Mouse (Mus musculus) liver, embryonic 14.5 days (tissue): Measurements from ENCODE around the gene Dlec1. TPM values are rescaled to one million over a fixed set of nuclear protein-coding genes. Genes with fewer than 3 reads are reported as not detected.

ENCODE experiments used
- ATAC-seq: fragments of 200-750 bp; cut with Nextera tagmentation; 2 replicates; pipeline ENCODE4 v1.8.0; 2017; ENCODE audit warnings: moderate number of reproducible peaks, mild to moderate bottlenecking, moderate library complexity; ENCODE audit not compliant: insufficient read depth
- DNase-seq, 3 experiments: peaks; one replicate each; pipeline ENCODE4 v3.0.0-alpha.2; 2012 to 2013; ENCODE audit warnings: low read depth in 3 of 3, low spot score in 3 of 3
- H3K27ac ChIP-seq: fragments of 300-500 bp; sonication (generic); 2 replicates; pipeline ENCODE4 v1.5.1; 2014; ENCODE audit warnings: moderate library complexity, mild to moderate bottlenecking, control low read depth, inconsistent platforms
- H3K27me3 ChIP-seq: fragments of 300-500 bp; sonication (generic); 2 replicates; pipeline ENCODE4 v1.6.1; 2014; ENCODE audit warnings: mild to moderate bottlenecking, low read length, moderate library complexity; ENCODE audit not compliant: control insufficient read depth, insufficient read depth
- H3K36me3 ChIP-seq: fragments of 300-500 bp; sonication (generic); replicated peaks from 2 replicates; pipeline ENCODE4 v1.6.1; 2014; ENCODE audit warnings: low read depth; ENCODE audit not compliant: control insufficient read depth, insufficient read depth
- H3K4me1 ChIP-seq, 2 experiments: fragments of 200-500 bp in 1 of 2; fragments of 300-500 bp in 1 of 2; sonication (generic) in 1 of 2; replicated peaks; 2 replicates each; pipeline ENCODE4 v1.6.1; 2012 to 2014; ENCODE audit warnings: antibody characterized with exemption in 1 of 2, inconsistent platforms in 1 of 2, low read length in 1 of 2; ENCODE audit not compliant: control insufficient read depth in 2 of 2, insufficient read depth in 2 of 2
- H3K4me2 ChIP-seq: fragments of 300-500 bp; sonication (generic); 2 replicates; pipeline ENCODE4 v1.6.1; 2014; ENCODE audit warnings: low read depth, mild to moderate bottlenecking, control low read depth, moderate library complexity
- H3K4me3 ChIP-seq, 2 experiments: fragments of 200-500 bp in 1 of 2; fragments of 300-500 bp in 1 of 2; sonication (generic) in 1 of 2; 2 replicates each; pipeline ENCODE4 v1.5.1; 2012 to 2014; ENCODE audit warnings: low read depth in 2 of 2, low read length in 2 of 2, mild to moderate bottlenecking in 2 of 2, control low read depth in 1 of 2, inconsistent platforms in 1 of 2, moderate library complexity in 1 of 2; ENCODE audit not compliant: insufficient read depth in 1 of 2
- H3K9ac ChIP-seq: fragments of 300-500 bp; sonication (generic); replicated peaks from 2 replicates; pipeline ENCODE4 v1.6.1; 2014; ENCODE audit warnings: mild to moderate bottlenecking, control low read depth, moderate library complexity
- H3K9me3 ChIP-seq: fragments of 300-500 bp; sonication (generic); 2 replicates; pipeline ENCODE4 v1.6.1; 2016; ENCODE audit warnings: low read length, mixed read lengths; ENCODE audit not compliant: control insufficient read depth
- CTCF ChIP-seq: IDR thresholded peaks from 2 replicates; pipeline ENCODE4 v1.5.1; 2016; ENCODE audit warnings: antibody characterized with exemption, low read depth, control low read depth
- EP300 ChIP-seq: IDR thresholded peaks from 2 replicates; pipeline ENCODE4 v1.6.1; 2016; ENCODE audit warnings: antibody characterized with exemption, low read depth
- WGBS: fragments of 180-500 bp; shearing (Covaris S2); extraction: QIAGEN DNeasy Blood & Tissue Kit; methylation state at CpG from one replicate; pipeline ENCODE4 v1.1.7; 2014; ENCODE audit not compliant: insufficient replicate concordance; 5-methylcytosine and 5-hydroxymethylcytosine counted together
- polyA plus RNA-seq, 2 experiments: library from polyadenylated mRNA; depleted of rRNA in 1 of 2; stranded (reverse) in 1 of 2; unstranded in 1 of 2; fragments of >200 nt; fragmentation: Nextera tagmentation in 1 of 2; extraction: Ambion mirVana in 1 of 2; gene quantifications; 2 replicates each; pipeline versions ENCODE4 v1.2.1 to v1.2.3; 2012 to 2014

Dlec1 gene
- polyA plus RNA-seq, 2 experiments, result 0.04 to 0.06 TPM

DNA sequence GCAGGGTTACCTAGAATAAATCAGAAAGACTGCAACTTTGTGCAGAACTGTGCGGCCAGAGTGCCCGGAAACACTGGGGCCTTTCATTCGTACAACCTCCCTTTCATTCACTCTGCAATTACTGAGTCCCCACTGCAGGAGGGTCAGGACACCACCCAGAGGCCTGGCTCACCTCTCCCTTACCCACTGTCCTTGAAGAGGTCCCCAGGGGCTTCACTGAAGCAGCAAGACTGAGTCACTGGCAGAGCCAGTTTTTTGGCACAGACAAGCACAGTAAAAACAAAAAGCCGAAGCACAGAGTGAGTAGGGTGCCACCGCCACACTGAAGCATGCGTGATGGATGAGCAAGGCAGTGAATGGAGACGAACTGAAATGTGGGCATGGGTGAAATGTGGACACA, 12.8 kb upstream of the Dlec1 start:
- no peak for TF ChIP-seq CTCF
- no peak for TF ChIP-seq EP300

DNA sequence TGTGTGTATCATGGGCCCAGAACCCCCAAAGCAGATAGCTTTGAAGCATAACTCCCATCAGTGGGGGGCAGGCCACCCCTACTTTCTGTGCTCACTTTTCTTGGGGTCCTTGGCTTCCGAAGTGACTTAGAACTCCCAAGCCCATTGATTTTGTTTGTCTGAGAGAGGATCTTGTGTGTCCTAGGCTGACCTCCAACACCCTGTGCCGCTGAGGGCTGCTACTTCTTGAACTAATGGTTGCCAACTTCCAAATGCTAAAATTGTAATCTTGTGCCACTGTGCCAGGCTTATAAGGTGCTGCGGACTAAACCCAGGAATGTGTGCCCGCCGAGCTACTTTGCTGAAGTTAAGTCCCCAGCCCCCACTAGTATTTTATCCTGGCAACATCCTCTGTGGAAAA, 11.8 kb upstream of the Dlec1 start:
- Histone ChIP-seq H3K4me2 (no peak overlapping the region), H3K27me3 (peaks cover 24% of the 10 kb centered on the region)
- WGBS, result 74% methylated on average over 5 of the region's 5 CpGs

More for the DNA sequence above, 12.8 kb upstream of the Dlec1 start:
- Histone ChIP-seq H3K36me3 (no peaks in the 10 kb centered on the region), H3K4me3 (no peak overlapping the region), H3K4me2 (no peak overlapping the region), H3K9me3 (no peaks in the 10 kb centered on the region), H3K4me1 (peaks cover 0 to 8% of the 10 kb centered on the region in 2 experiments; a peak in 1 of 4 replicates), H3K27me3 (peaks cover 24% of the 10 kb centered on the region), H3K27ac (no peak overlapping the region), H3K9ac (no peak overlapping the region)
- no peak for DNase-seq
- WGBS, result 65% methylated on average over 7 of the region's 7 CpGs
- no peak for ATAC-seq

DNA sequence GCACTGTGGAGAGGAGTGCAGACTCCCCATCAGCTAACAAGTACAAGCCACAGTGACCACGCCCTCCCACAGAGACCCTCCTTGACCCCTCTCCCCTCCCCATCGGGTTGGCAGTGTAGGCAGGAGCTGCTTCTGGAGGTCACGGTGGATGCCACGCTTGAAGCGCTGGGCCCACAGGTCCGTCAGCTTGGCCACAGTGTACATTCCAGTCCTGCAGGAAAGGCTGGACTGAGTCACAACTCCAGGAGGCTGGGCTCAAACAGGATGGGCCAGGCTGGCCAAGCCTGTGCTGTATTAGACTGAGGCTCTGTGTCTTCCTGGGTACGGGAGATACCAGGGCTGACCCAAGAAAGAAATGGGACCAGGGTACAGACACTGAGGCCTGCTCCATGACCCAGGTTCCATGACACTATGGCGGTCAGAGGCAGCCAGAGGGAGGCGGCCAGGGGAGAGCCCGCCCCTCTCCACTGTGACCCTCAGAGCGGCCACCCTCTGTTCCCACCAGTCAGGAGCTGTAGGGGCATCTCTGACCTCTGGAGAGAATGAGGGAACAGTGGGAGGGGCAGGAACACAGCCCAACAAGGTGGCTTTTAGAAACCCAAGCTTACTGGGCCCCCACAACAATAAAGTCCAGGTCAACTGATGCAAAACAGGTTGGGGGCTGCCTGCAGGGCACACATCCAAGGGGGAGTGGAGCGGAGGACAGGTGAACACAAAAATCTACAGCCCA, 10.5 kb upstream of the Dlec1 start:
- Histone ChIP-seq H3K4me2 (no peak overlapping the region), H3K36me3 (no peaks in the 10 kb centered on the region), H3K9me3 (no peaks in the 10 kb centered on the region), H3K27me3 (peaks cover 24% of the 10 kb centered on the region), H3K4me3 (no peak overlapping the region), H3K9ac (no peak overlapping the region), H3K27ac (no peak overlapping the region), H3K4me1 (peaks cover 0 to 8% of the 10 kb centered on the region in 2 experiments; a peak in 1 of 4 replicates)
- DNase-seq (no peak), ATAC-seq (no peak)
- WGBS, result 62% methylated on average over 12 of the region's 12 CpGs
- TF ChIP-seq CTCF (no peak), EP300 (no peak)

More for the DNA sequence above, 11.8 kb upstream of the Dlec1 start:
- Histone ChIP-seq H3K9ac (no peak overlapping the region), H3K4me3 (no peak overlapping the region), H3K4me1 (peaks cover 0 to 8% of the 10 kb centered on the region in 2 experiments; a peak in 1 of 4 replicates), H3K9me3 (no peaks in the 10 kb centered on the region), H3K36me3 (no peaks in the 10 kb centered on the region), H3K27ac (no peak overlapping the region)
- no peak for TF ChIP-seq CTCF
- TF ChIP-seq EP300, result no peak
- ATAC-seq (no peak), DNase-seq (no peak)

DNA sequence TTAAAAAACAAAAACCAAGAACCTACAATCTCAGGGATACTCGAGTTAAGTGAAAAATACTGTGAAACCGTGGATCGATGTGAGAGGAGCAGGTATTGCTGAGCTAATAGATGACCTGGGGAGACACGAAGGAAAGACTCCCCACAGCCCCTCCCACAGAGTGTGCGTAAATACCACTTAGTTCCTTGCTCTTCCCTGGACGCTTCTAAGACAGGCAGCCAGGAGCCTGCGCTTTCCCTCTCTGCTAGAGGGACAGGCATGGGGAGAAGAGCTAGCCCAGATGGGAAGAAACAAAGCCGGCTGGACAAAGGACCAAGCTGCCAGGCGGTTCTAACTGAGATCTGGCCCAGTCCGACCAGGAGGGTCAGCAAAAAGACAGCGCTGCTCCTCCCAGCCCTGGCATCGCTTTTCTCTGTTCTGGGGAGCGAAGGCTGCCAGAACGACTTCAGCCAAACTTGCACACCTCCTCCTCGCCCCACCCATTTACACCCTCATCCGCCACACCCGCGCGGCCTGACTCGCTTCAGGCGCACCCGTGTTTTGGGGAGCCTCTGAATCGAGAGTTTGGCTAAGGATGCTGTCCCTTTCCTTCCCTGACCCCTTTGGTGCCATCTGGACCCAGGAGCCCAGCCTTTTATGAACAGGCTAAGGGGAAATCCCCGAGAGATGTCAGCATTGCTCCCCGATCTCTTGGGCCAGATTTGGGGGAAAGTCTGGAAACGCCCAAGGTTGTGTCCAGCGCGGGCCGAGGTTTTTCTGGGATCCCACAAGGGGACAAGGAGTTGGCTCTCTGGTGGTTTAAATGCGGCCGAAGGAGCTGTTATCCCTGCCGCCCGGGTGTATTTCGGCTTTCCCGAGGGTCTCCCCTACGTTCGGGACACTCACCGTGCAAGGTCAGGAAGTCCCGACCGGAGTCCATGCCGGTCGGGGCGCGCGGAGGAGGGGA, 9.5 kb upstream of the Dlec1 start:
- no peak for TF ChIP-seq CTCF
- TF ChIP-seq EP300, result no peak
- ATAC-seq, result no peak
- H3K4me2 ChIP-seq, result peak overlapping the region; percentile 50
- no peaks in the 10 kb centered on the region for H3K9me3 ChIP-seq
- H3K4me1 ChIP-seq, result 0 out of 4 replicates have a peak, but pooled peaks cover 0 to 3% of the 10 kb centered on the region in 2 experiments
- no peak overlapping the region for H3K27ac ChIP-seq
- H3K36me3 ChIP-seq, result no peaks in the 10 kb centered on the region
- 3% methylated on average over 45 of the region's 45 CpGs for WGBS
- peak overlapping the region; percentile 18 to 22 for H3K4me3 ChIP-seq
- H3K27me3 ChIP-seq, result peaks cover 24% of the 10 kb centered on the region
- no peak for DNase-seq
- H3K9ac ChIP-seq, result no peak overlapping the region
